Mouse (Mus musculus): Measurements from ENCODE around the gene Acly. TPM values are rescaled to one million over a fixed set of nuclear protein-coding genes. Genes with fewer than 3 reads are reported as not detected.

Acly gene
- polyA plus RNA-seq, 1 experiment from 2014 or later = 93.7 TPM

- H3K27me3 ChIP-seq (replicated peaks) = peaks cover 11% of the 10 kb centered on the region
- H3K9ac ChIP-seq = no peak overlapping the region
- H3K36me3 ChIP-seq = no peaks in the 10 kb centered on the region
- 0 out of 2 replicates have a peak, but pooled peaks cover 5% of the 10 kb centered on the region for H3K9me3 ChIP-seq (replicated peaks)
- H3K4me1 ChIP-seq (replicated peaks) = peaks cover 9% of the 10 kb centered on the region; the same call in 1 of the 2 replicates
- no peak overlapping the region for H3K4me2 ChIP-seq
- 65% methylated on average over 5 of the region's 5 CpGs for WGBS
- no peak overlapping the region for H3K4me3 ChIP-seq
- H3K27ac ChIP-seq (ENCODE audit: poor library complexity, severe bottlenecking) = no peak overlapping the region
- ATAC-seq (ENCODE audit: insufficient number of reproducible peaks, low FRiP score) = no peak
These were observed 39.4 kb upstream of the Acly start for GRCm38 (mm10) chr11:100567229-100567628.

GRCm38 (mm10) chr11:100564703-100565102 lies 36.9 kb upstream of the Acly start:
- no peak overlapping the region for H3K9ac ChIP-seq
- H3K4me2 ChIP-seq = no peak overlapping the region

GRCm38 (mm10) chr11:100564297-100564696 lies 36.5 kb upstream of the Acly start:
- Histone ChIP-seq H3K9ac (no peak overlapping the region), H3K27me3 (replicated peaks) (0 out of 2 replicates have a peak, but pooled peaks cover 5% of the 10 kb centered on the region), H3K27ac (ENCODE audit: poor library complexity, severe bottlenecking) (no peak overlapping the region), H3K9me3 (replicated peaks) (0 out of 2 replicates have a peak, but pooled peaks cover 5% of the 10 kb centered on the region), H3K4me3 (no peak overlapping the region), H3K36me3 (no peaks in the 10 kb centered on the region), H3K4me2 (no peak overlapping the region), H3K4me1 (replicated peaks) (no peaks in the 10 kb centered on the region)
- no peak for ATAC-seq (ENCODE audit: insufficient number of reproducible peaks, low FRiP score)
- WGBS = 70% methylated on average over 15 of the region's 15 CpGs

More at GRCm38 (mm10) chr11:100564703-100565102, 36.9 kb upstream of the Acly start:
- Histone ChIP-seq H3K36me3 (no peaks in the 10 kb centered on the region), H3K4me1 (replicated peaks) (no peaks in the 10 kb centered on the region), H3K27ac (ENCODE audit: poor library complexity, severe bottlenecking) (no peak overlapping the region), H3K27me3 (replicated peaks) (0 out of 2 replicates have a peak, but pooled peaks cover 5% of the 10 kb centered on the region), H3K4me3 (no peak overlapping the region), H3K9me3 (replicated peaks) (0 out of 2 replicates have a peak, but pooled peaks cover 5% of the 10 kb centered on the region)
- ATAC-seq (ENCODE audit: insufficient number of reproducible peaks, low FRiP score) = no peak
- 84% methylated on average over 6 of the region's 6 CpGs for WGBS

- H3K36me3 ChIP-seq = no peaks in the 10 kb centered on the region
- no peak overlapping the region for H3K27ac ChIP-seq (ENCODE audit: poor library complexity, severe bottlenecking)
- no peak overlapping the region for H3K9ac ChIP-seq
- 0 out of 2 replicates have a peak, but pooled peaks cover 5% of the 10 kb centered on the region for H3K9me3 ChIP-seq (replicated peaks)
- ATAC-seq (ENCODE audit: insufficient number of reproducible peaks, low FRiP score) = no peak
- H3K27me3 ChIP-seq (replicated peaks) = no peaks in the 10 kb centered on the region
- H3K4me3 ChIP-seq = no peak overlapping the region
- no peak overlapping the region for H3K4me2 ChIP-seq
- WGBS = 69% methylated on average over 5 of the region's 5 CpGs
- no peaks in the 10 kb centered on the region for H3K4me1 ChIP-seq (replicated peaks)
These were observed 33.9 kb upstream of the Acly start for GRCm38 (mm10) chr11:100561748-100562147.

GRCm38 (mm10) chr11:100559476-100559875 lies 31.7 kb upstream of the Acly start:
- no peaks in the 10 kb centered on the region for H3K27me3 ChIP-seq (replicated peaks)
- H3K27ac ChIP-seq (ENCODE audit: poor library complexity, severe bottlenecking) = no peak overlapping the region
- H3K4me3 ChIP-seq = no peak overlapping the region
- no peaks in the 10 kb centered on the region for H3K9me3 ChIP-seq (replicated peaks)
- WGBS = 35% methylated on average over 7 of the region's 7 CpGs
- H3K4me2 ChIP-seq = no peak overlapping the region
- H3K4me1 ChIP-seq (replicated peaks) = peaks cover 7% of the 10 kb centered on the region; the same call in 1 of the 2 replicates
- H3K36me3 ChIP-seq = no peaks in the 10 kb centered on the region
- no peak overlapping the region for H3K9ac ChIP-seq
- no peak for ATAC-seq (ENCODE audit: insufficient number of reproducible peaks, low FRiP score)

- 67% methylated on average over 3 of the region's 3 CpGs for WGBS
- Histone ChIP-seq H3K9me3 (replicated peaks) (no peaks in the 10 kb centered on the region), H3K9ac (no peak overlapping the region)
These were observed 29.8 kb upstream of the Acly start for GRCm38 (mm10) chr11:100557563-100557962.

GRCm38 (mm10) chr11:100555583-100555982 lies 27.8 kb upstream of the Acly start:
- Histone ChIP-seq H3K27ac (ENCODE audit: poor library complexity, severe bottlenecking) (no peak overlapping the region), H3K27me3 (replicated peaks) (no peaks in the 10 kb centered on the region), H3K4me2 (peak overlapping the region; percentile 63), H3K4me1 (replicated peaks) (peaks cover 11% of the 10 kb centered on the region; the same call in 1 of the 2 replicates), H3K9ac (peak overlapping the region; percentile 55; the same call in 1 of the 2 replicates), H3K36me3 (no peaks in the 10 kb centered on the region), H3K4me3 (peak overlapping the region; percentile 35), H3K9me3 (replicated peaks) (no peaks in the 10 kb centered on the region)
- peak; percentile 58 for ATAC-seq (ENCODE audit: insufficient number of reproducible peaks, low FRiP score)
- WGBS = 11% methylated on average over 11 of the region's 11 CpGs

More at GRCm38 (mm10) chr11:100557563-100557962, 29.8 kb upstream of the Acly start:
- ATAC-seq (ENCODE audit: insufficient number of reproducible peaks, low FRiP score) = no peak
- H3K4me3 ChIP-seq = no peak overlapping the region
- H3K4me1 ChIP-seq (replicated peaks) = peaks cover 7% of the 10 kb centered on the region; the same call in 1 of the 2 replicates
- H3K27me3 ChIP-seq (replicated peaks) = no peaks in the 10 kb centered on the region
- no peak overlapping the region for H3K4me2 ChIP-seq
- H3K27ac ChIP-seq (ENCODE audit: poor library complexity, severe bottlenecking) = no peak overlapping the region
- no peaks in the 10 kb centered on the region for H3K36me3 ChIP-seq

- Histone ChIP-seq H3K27ac (ENCODE audit: poor library complexity, severe bottlenecking) (no peak overlapping the region), H3K4me2 (no peak overlapping the region), H3K4me3 (no peak overlapping the region), H3K9me3 (replicated peaks) (no peaks in the 10 kb centered on the region), H3K4me1 (replicated peaks) (peaks cover 11% of the 10 kb centered on the region; the same call in 1 of the 2 replicates), H3K27me3 (replicated peaks) (no peaks in the 10 kb centered on the region), H3K9ac (no peak overlapping the region), H3K36me3 (no peaks in the 10 kb centered on the region)
- 74% methylated on average over 4 of the region's 4 CpGs for WGBS
- no peak for ATAC-seq (ENCODE audit: insufficient number of reproducible peaks, low FRiP score)
These were observed 25.0 kb upstream of the Acly start for GRCm38 (mm10) chr11:100552842-100553241.

- Histone ChIP-seq H3K4me2 (no peak overlapping the region), H3K4me1 (replicated peaks) (peaks cover 8% of the 10 kb centered on the region), H3K4me3 (no peak overlapping the region), H3K27me3 (replicated peaks) (no peaks in the 10 kb centered on the region), H3K27ac (ENCODE audit: poor library complexity, severe bottlenecking) (no peak overlapping the region), H3K9ac (no peak overlapping the region), H3K36me3 (no peaks in the 10 kb centered on the region), H3K9me3 (replicated peaks) (no peaks in the 10 kb centered on the region)
- ATAC-seq (ENCODE audit: insufficient number of reproducible peaks, low FRiP score) = no peak
- WGBS = 55% methylated on average over 6 of the region's 6 CpGs
These were observed 22.3 kb upstream of the Acly start for GRCm38 (mm10) chr11:100550101-100550500.

- Histone ChIP-seq H3K27ac (ENCODE audit: poor library complexity, severe bottlenecking) (no peak overlapping the region), H3K4me3 (no peak overlapping the region), H3K36me3 (no peaks in the 10 kb centered on the region), H3K4me1 (replicated peaks) (peaks cover 11% of the 10 kb centered on the region), H3K9ac (no peak overlapping the region), H3K4me2 (no peak overlapping the region), H3K9me3 (replicated peaks) (no peaks in the 10 kb centered on the region), H3K27me3 (replicated peaks) (no peaks in the 10 kb centered on the region)
- ATAC-seq (ENCODE audit: insufficient number of reproducible peaks, low FRiP score) = no peak
- 64% methylated on average over 8 of the region's 8 CpGs for WGBS
These were observed 21.7 kb upstream of the Acly start for GRCm38 (mm10) chr11:100549466-100549865.

GRCm38 (mm10) chr11:100548141-100548540 lies 20.3 kb upstream of the Acly start:
- no peak overlapping the region for H3K4me2 ChIP-seq
- no peak for ATAC-seq (ENCODE audit: insufficient number of reproducible peaks, low FRiP score)
- H3K9ac ChIP-seq = no peak overlapping the region
- H3K27ac ChIP-seq (ENCODE audit: poor library complexity, severe bottlenecking) = no peak overlapping the region
- whole genome bisulfite sequencing = 72% methylated on average over 6 of the region's 6 CpGs
- H3K4me1 ChIP-seq (replicated peaks) = peaks cover 11% of the 10 kb centered on the region
- no peaks in the 10 kb centered on the region for H3K9me3 ChIP-seq (replicated peaks)
- H3K4me3 ChIP-seq = no peak overlapping the region
- H3K36me3 ChIP-seq = no peaks in the 10 kb centered on the region
- H3K27me3 ChIP-seq (replicated peaks) = no peaks in the 10 kb centered on the region

GRCm38 (mm10) chr11:100546955-100547354 lies 19.2 kb upstream of the Acly start:
- H3K4me1 ChIP-seq (replicated peaks) = peaks cover 11% of the 10 kb centered on the region
- H3K4me2 ChIP-seq = no peak overlapping the region
- no peak overlapping the region for H3K27ac ChIP-seq (ENCODE audit: poor library complexity, severe bottlenecking)
- no peaks in the 10 kb centered on the region for H3K27me3 ChIP-seq (replicated peaks)
- no peaks in the 10 kb centered on the region for H3K36me3 ChIP-seq
- ATAC-seq (ENCODE audit: insufficient number of reproducible peaks, low FRiP score) = no peak
- 81% methylated on average over 6 of the region's 6 CpGs for WGBS
- H3K4me3 ChIP-seq = no peak overlapping the region
- no peak overlapping the region for H3K9ac ChIP-seq
- no peaks in the 10 kb centered on the region for H3K9me3 ChIP-seq (replicated peaks)
